Mouse (Mus musculus) thymus, postnatal 0 days (tissue): ENCODE data around the gene Gm29427. TPM values are rescaled to one million over a fixed set of nuclear protein-coding genes. Genes with fewer than 3 reads are reported as not detected.
"Not testable (repeated sequence)": the region's sequence is repeated elsewhere in the genome, so short reads cannot be mapped to it uniquely, and the experiment has no call there.

Experiments
- DNase-seq: peaks from one replicate; pipeline ENCODE4 v3.0.0-alpha.2; 2015; ENCODE audit warnings: low spot score
- polyA plus RNA-seq: library from polyadenylated mRNA; unstranded; fragments of >200 nt; fragmentation: Nextera tagmentation; extraction: Ambion mirVana; gene quantifications from 2 replicates; pipeline ENCODE4 v1.2.1, GENCODE M21; 2015

Gene Gm29427
- polyA plus RNA-seq, 1 experiment from 2014 or later: not detected

DNA sequence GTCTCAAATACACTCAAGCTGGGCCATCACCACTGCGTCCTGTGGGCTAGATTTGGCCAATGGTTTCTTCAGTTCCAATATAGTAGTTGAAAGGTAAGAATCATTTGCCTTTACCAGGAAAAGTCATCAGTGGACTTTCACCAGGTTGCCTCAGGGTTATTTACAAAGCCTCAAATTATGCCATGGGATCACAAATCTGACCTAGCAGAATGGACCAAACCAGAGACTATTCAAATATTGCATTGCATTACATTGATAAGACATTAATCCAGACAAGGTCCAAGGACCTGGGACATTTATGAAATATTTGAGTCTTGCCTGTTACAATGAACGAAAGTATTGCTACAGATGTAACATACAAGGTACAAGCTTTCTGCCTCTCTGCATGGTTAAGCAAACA, 37.0 kb downstream of the Gm29427 start:
- no peak for DNase-seq

- DNase-seq: not testable (repeated sequence)
Measured at GRCm38 (mm10) chr1:130663576-130663975, 52.0 kb downstream of the Gm29427 start.

DNA sequence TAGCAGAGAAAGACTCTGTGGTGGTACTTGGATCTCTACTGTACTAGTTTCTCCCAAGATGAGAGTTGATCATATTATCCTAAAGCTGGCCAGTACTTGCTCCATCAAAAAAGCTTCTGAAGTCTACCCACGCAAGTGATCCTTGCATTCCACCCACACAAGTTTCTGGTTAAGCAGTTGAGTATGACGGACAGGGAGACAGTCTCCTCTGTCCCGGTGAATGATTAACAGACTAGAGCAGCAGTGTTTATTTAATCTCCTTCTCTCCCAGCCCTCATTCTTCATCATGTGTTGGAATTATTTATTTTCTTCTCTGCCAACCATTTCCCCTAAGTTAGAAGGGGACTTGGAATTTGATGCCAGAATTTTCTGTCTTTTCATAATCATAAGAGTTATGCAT, 54.1 kb downstream of the Gm29427 start, which contains the start of gene C4bp:
C4bp (minus strand) TSS at position 179 of the 400 bp plus-strand sequence.
- no peak for DNase-seq

DNA sequence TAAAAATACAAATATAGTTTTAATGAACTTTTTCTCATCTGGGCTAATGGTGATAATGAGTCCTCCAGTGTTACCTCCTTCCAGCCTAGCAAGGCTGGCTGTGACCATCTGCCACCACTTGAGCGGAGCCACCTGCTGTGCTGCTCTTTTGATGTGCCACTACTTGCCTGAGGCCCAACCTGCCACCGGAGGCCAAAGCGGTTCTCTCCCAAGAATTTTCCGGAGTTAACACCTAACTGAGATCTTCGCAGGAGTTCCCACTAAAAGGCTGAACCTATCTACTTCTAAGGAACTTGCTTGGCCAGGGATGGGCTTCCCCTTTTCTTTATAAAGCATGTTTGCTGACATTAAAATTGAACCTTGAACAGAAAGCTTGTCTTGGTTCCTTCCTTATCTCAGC, 56.0 kb downstream of the Gm29427 start:
- not testable (repeated sequence) for DNase-seq

DNA sequence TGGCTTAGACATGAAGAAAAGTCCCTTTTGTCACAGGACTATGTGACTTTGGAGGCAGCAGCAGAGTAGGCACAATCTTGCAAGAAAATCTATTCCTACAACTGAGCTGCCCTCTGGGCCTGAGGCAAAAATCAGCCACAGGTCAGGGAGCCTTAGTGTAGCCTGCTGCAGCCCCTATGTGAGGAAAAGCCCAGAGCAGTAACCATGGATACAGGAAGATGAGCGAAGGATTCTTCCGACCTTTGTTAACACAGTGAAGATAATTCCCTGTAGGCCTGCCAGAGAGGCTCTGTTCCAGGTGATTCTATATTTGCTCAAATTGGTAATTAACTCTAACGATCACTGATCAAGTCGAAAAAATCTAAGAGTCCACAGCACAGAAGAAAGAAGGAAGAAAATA, 71.5 kb downstream of the Gm29427 start:
- DNase-seq: no peak

DNA sequence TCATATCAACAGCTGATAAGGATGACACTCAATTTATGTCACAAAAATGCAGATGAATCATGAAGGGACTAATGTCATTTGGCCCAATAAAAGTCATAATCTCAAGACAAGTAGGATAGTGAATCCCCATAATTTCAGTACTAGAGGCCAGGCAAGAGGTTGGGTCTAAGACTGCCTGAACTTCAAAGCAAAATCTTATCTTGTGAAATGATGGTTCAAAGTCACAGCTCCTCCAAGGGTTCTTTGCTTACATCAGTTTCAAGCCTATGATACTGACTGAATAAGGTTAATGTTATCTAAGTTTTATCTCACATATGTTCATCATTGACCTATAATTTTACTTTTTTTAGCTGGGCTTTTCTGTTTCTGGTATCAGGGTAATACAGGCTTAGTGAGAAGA, 74.6 kb downstream of the Gm29427 start:
- DNase-seq: no peak

DNA sequence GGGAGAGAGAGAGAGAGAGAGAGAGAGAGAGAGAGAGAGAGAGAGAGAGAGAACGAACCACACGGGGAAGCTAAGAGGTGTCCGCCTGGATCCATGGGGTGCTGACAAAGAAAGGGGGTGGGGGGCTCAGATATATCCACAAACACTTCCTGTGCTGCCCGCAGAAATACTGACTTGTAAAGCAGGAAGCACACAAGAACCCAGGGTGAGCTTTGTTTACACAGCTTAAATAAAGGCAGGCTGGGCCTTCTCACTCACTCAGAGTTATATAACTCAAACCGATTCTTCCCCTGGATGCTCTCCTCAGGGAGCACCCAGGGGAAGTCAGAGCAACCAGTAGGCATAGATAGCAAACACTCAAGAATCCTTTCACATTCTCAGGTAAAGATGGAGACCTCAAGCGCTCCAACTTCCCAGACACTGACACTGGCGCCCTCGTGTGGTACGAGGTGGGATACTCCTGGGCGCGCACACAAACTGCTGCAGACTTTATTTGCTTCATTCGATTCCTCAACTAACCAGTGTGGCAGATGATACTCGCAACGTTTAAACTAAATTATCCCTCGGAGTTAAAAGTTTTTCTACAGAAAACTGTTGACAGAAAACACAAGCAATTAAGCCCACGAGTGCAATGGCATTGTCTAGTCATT, 81.7 kb downstream of the Gm29427 start:
- peak; percentile 89 for DNase-seq

DNA sequence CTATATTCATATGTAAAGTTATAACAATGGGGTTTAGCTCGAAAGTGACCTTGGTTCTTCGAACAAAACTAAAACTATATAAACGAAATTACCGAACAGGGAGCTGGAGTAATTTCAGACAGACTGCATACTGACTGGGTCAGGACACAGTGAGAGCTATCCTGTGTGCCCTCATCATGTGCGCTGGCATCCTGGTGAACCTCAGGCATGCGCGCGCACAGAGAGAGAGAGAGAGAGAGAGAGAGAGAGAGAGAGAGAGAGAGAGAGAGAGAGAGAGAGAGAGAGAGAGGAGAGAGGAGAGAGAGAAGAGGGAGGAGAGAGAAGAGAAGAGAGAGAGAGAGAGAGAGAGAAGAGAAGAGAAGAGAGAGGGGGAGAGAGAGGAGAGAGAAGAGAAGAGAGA, 82.3 kb downstream of the Gm29427 start:
- DNase-seq: peak; percentile 10

- no peak for DNase-seq
Measured at GRCm38 (mm10) chr1:130629521-130629920, 86.1 kb downstream of the Gm29427 start, which contains the start of gene Zp3r. Zp3r (minus strand) TSS chr1:130629621.

Other genes with a start within 250 kb of the Gm29427 start
- gene Zp3r, start 86.2 kb downstream of the Gm29427 start, polyA plus RNA-seq: not detected in 2 replicates
- 0.34 TPM in 1 of 2 replicates, not detected in the other for gene C4bp, start 54.2 kb downstream of the Gm29427 start, polyA plus RNA-seq
- 14.8 and 17.2 TPM in 2 replicates for gene Yod1, start 1.5 kb upstream of the Gm29427 start, polyA plus RNA-seq
- gene Pfkfb2, start 13.5 kb upstream of the Gm29427 start, polyA plus RNA-seq: 3.6 and 3.8 TPM in 2 replicates
- 0.75 and 1.1 TPM in 2 replicates for gene AA986860, start 16.2 kb upstream of the Gm29427 start, polyA plus RNA-seq
- 0.06 TPM in 1 of 2 replicates, not detected in the other for gene Fcamr, start 85.1 kb upstream of the Gm29427 start, polyA plus RNA-seq
- 0.18 and 0.31 TPM in 2 replicates for gene Pigr, start 110.9 kb upstream of the Gm29427 start, polyA plus RNA-seq
- not detected in 2 replicates for gene Fcmr, start 149.9 kb upstream of the Gm29427 start, polyA plus RNA-seq
- 0.33 and 0.55 TPM in 2 replicates for gene Il24, start 171.7 kb upstream of the Gm29427 start, polyA plus RNA-seq
- not detected in 2 replicates for gene Il20, start 195.7 kb upstream of the Gm29427 start, polyA plus RNA-seq
- gene Il19, start 224.3 kb upstream of the Gm29427 start, polyA plus RNA-seq: 0.18 TPM in 1 of 2 replicates, not detected in the other